Mouse (Mus musculus) ovary, postnatal 14 days (tissue): ENCODE measurements at regions not wholly inside any gene's neighbourhood (a gene's known extent, or its start where the extent isn't known, plus 50 kb on each side); places are given as distances from the start of the nearest gene placed in this dataset.
"Not testable (repeated sequence)": the region's sequence is repeated elsewhere in the genome, so short reads cannot be mapped to it uniquely, and the experiment has no call there.

Experiments
- DNase-seq: peaks from one replicate; pipeline ENCODE4 v3.0.0; 2022; ENCODE audit warnings: low spot score

GRCm38 (mm10) chr3:8310379-8311128 is 1299.3 kb downstream of the Zfp704 start:
- DNase-seq = no peak

- no peak for DNase-seq
Observed at GRCm38 (mm10) chr3:8307296-8307695, 1302.6 kb downstream of the Zfp704 start.

GRCm38 (mm10) chr3:8304784-8305183 is 1305.1 kb downstream of the Zfp704 start:
- DNase-seq = no peak

- no peak for DNase-seq
Observed at GRCm38 (mm10) chr3:8293036-8293435, 1316.8 kb downstream of the Zfp704 start.

DNA sequence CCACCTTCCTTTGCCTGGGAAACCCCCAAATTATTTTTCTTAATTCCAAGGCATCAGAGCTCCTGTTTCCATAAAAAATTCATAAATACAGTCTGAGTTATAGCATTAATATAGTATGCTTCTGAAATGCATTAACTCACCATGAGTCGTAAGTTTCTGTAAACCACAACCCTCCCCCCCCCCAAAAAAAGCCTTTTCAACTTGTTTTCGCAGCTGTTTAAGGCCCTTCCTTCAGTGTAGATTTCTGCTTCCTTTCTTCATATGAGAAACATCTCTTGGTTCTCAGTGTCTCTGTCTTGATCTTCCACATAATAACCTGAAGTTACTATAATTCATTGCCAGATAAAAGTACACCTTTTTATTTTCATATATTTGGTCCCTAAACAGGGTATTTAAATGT is 1320.3 kb downstream of the Zfp704 start:
- no peak for DNase-seq

- no peak for DNase-seq
Observed at GRCm38 (mm10) chr3:8288437-8288836, 1321.4 kb downstream of the Zfp704 start.

DNA sequence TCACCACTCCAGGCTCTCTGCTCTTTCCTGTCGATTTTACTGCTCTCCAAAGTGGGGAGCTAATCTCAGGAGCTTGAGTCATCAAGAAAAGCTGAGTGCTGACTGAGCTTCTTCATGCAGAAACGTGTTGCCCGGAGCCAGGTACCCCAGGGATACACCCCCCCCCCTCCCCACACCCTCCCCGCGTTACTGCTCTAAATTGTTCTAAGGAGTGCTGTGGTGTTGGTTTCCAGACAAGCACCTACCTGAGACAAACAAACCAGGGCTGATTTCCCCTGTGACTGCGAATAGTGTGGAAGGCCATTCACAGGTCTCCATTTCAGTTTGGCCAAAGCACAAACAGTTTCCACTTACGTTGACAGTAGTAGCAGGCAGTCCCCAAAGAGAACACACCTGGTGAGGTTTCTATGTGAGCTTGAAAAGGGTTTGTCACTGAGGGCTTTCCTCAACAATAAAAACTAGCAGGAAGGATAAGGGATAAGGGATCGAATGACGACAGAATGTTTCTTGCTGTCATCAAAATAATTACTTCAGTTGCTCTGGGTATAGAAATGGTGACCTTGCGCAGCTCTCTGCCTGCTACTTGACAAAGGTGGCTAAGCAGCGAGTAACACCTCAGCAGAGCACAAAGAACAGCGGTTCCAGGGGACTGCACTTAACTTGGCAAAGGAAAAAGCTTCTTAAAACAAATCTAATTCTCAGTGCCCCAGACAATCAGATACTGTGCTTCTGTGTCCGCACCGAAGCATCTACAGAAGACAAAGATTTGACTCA is 1325.0 kb downstream of the Zfp704 start:
- no peak for DNase-seq

GRCm38 (mm10) chr3:8282411-8282810 is 1327.5 kb downstream of the Zfp704 start:
- no peak for DNase-seq

- DNase-seq = no peak
Observed at GRCm38 (mm10) chr3:8276661-8277060, 1333.2 kb downstream of the Zfp704 start.

DNA sequence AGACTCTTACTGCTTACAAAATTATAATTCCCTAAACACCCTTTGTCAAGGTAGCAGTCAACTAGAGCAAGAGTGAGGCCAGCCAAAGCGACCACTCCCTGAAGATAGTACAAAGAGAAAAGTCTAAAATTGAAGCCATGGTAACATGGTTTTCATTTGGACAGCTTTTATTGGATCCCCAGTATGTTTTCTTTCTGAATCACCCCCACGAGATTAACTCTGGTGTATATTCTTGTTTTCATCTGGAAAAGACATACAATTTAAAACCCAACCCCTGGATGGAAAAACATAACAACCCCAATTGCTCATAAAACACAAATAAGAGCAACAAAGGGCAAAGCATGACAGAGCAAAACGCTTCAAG is 1339.0 kb downstream of the Zfp704 start:
- no peak for DNase-seq

DNA sequence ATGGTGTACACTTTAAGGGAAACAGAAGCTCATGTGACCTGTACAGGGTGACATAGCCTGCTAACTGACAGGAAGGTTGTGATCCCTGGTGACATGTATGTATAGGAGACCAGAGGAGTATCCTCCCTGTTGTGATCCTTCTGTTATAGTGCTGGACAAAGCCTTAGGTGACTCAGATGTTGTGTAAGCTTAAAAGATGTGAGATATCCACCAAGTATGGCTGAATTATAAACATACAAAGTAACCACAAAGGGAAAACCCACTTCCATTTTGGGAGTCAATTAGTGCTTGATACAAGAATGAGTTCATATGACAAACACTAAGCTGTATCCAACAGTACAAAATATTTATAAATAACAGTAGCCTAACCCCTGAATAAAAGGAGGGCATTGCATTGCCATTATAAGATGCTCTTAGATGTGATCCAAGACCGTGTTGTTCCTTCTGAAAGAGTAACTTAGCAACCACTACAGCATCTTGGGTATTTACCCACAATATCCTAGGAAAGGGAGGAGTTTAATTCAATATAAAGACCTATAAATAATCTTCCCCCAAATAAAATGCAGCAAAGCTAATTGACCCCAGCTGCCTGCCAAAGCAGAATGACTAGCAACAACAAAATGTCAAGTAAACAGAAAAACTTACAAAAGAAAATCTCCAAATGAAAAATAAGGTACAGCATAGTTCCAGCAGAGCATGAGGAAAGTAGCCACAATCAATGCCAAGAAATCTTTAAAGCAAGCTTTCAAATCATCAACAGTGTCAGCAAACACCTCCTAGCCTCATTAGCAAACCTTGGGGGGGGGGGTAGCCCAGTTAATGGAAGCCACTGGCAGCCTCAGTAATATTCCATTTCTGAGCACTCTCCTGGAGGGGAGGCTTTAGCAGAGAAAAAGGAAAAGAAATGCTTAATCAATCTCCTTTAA is 1339.6 kb downstream of the Zfp704 start:
- no peak for DNase-seq

DNA sequence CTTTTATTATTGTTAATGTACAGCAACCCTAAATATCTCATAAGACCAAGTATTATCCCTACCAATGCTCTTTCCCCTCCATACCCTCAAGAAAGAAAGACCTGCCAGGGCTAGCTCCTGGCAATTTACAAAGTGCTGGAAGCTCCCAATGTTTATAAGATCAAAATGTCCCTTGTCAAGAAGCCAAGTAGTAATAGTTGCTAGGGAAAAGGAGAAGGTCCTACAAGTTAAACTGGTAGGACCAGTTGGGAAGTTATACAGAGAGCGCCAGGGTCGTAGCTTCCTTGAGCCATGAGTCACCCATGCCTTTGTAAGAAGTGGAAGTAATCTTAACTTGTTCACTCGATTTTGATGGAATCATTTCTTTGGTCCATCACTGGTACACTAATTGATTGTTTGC is 1344.1 kb downstream of the Zfp704 start:
- DNase-seq = no peak

DNA sequence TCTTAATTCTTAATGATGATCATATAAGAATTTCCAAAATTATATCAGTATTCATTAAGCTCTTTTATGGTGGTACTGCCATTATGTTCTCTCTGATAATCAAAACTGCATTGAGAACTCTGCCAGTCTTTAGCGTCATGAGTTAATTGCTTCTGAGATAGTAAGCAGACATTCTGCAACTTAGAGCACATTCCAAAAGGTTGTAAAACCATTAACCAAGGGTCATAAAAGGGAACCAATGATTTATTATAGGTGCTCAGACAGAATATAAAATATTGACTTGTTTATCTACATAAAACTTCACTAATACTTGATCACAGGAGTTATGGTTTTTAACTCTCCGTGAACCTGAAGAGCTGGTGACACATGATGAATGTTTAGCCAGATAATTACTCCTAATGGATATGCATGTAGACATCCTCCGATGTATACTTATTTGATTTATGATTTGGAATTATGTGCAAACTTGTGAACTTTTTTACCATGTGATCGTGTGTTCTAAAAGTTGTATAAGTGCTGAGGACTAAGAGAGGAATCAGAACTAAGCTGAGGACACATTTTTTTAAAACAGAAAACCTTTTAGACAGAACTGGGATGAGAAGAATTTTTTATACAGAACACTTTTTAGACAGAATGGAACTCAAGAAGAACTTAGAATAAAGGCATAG is 1345.4 kb downstream of the Zfp704 start:
- DNase-seq = no peak

DNA sequence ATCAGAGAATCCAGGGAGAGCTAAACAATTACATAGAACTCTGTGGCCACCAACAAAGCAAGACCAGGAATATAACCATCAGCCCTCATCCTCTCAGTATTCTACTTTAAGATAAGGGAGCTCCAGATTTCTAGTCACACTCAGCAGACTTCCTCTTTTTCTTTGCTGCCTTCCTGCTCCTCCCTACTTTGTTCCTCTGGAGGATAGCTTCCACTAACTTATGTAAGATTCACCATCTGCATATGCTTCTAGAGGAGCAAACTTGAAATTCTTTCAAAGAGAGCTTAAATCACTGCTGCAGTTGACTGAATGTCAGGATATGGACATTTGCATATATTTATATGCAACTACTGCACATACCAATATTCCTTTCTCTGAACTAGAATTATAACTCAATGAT is 1352.6 kb downstream of the Zfp704 start:
- no peak for DNase-seq

DNA sequence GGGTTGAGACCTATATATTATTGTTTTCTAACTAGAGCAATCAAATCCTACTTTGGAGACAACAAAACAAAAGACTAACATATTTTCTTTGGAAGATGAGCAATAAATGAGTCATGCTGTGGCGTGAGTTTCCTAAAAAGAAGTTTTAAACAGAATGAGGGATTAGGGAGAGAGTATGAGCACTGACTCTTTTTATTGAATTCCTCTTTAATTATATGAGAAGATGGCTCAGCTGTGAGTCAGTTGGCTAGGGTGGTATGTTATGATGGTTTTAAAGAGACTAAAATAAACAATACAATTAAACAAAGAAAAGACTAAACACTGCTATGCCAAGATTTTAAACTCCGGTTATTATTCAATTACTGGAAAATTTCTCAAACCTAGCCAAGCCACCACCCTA is 1357.6 kb downstream of the Zfp704 start:
- DNase-seq = no peak

DNA sequence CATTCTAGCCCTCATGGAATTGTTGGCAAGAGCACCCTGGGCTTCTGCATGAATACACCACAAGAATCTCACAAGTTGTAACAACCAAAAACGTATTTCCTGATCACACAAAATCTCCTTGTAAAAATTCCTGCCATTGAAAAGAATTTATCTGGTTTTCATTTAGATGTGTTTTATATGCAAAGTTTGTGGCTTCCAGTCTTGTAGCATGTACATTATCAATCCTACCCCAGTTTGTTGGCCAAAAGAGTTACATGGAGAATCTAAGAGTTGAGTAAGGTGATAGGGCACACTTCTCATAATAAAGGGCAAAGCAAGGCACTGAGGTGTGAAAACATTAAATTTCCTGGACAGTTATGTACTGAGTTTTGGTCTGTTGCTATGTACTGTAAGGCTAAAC is 1361.0 kb downstream of the Zfp704 start:
- DNase-seq = no peak

DNA sequence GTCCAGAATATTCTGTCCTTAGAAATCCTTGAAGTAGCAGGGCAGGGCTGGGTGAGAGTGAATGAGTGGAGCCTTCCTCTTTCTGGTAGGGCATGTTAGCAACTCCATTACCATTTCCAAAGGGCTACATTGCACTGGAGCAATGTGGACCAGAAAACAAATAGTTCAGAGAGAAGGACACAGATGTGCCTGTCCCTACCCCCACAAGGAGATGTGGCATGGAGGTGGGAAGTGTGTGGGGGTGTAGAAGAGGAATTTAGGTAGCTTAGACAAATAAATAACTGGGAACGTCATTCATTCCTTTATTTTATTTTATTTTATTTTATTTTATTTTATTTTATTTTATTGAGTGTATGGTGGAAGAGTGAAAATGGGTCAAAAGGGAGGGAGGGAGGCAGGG is 1364.1 kb downstream of the Zfp704 start:
- peak; percentile 44 for DNase-seq

GRCm38 (mm10) chr3:8245195-8245789 is 1364.6 kb downstream of the Zfp704 start:
- DNase-seq = peak; percentile 11

DNA sequence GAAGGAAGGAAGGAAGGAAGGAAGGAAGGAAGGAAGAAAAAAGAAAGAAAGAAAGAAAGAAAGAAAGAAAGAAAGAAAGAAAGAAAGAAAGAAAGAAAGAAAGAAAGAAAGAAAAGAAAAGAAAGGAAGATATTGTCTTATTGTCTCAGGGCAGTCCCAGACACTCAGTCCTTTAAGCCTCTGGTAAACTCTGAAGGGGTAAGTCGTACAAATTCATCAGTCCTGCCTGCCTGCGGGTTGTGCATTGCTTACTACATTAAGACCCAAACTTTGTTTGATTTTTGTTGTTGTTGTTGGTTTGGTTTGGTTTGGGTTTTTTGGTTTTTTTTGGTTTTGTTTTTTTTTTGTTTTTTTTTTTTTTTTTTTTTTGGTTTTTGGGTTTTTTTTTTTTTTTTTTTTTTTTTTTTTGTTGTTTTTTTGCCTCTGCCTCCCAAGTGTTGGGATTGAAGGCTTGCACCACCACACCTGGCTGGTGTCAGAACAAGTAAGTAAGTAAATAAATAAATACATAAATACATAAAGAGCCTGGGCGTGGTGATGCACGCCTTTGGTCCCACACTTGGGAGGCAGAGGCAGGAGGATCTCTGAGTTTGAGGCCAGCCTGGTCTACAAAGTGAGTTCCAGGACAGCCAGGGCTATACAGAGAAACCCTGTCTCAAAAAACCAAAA is 1365.2 kb downstream of the Zfp704 start:
- not testable (repeated sequence) for DNase-seq

GRCm38 (mm10) chr3:8206623-8207404 is 1403.1 kb downstream of the Zfp704 start:
- no peak for DNase-seq
